Mouse (Mus musculus) neural tube, embryonic 10.5 days (tissue): ENCODE measurements around the gene Dclre1b.
"Not testable (repeated sequence)": the region's sequence is repeated elsewhere in the genome, so short reads cannot be mapped to it uniquely, and the experiment has no call there.

Source experiments
- DNase-seq: peaks from one replicate; pipeline ENCODE4 v3.0.0-alpha.2; 2017; ENCODE audit warnings: low spot score; ENCODE audit errors: extremely low spot score

Dclre1b gene

GRCm38 (mm10) chr3:103808891-103809798 is at the start of gene Dclre1b, which contains the start of the genes Ap4b1 and Gm43064:
Gene Dclre1b (minus strand): TSS chr3:103809444.
Gene Ap4b1 (plus strand): TSS chr3:103809520.
Gene Gm43064 (plus strand): TSS chr3:103809573.
- DNase-seq: peak; percentile 94

- no peak for DNase-seq
Measured at GRCm38 (mm10) chr3:103857977-103858563, 48.8 kb upstream of the Dclre1b start.

GRCm38 (mm10) chr3:103857036-103857805 is 48.0 kb upstream of the Dclre1b start:
- no peak for DNase-seq

- no peak for DNase-seq
Measured at GRCm38 (mm10) chr3:103853804-103854203, 44.6 kb upstream of the Dclre1b start.

- DNase-seq: no peak
Measured at GRCm38 (mm10) chr3:103852565-103853299, 43.5 kb upstream of the Dclre1b start.

- no peak for DNase-seq
Measured at GRCm38 (mm10) chr3:103851882-103852281, 42.6 kb upstream of the Dclre1b start.

GRCm38 (mm10) chr3:103851481-103851880 is 42.2 kb upstream of the Dclre1b start:
- no peak for DNase-seq

- no peak for DNase-seq
Measured at GRCm38 (mm10) chr3:103850644-103851363, 41.6 kb upstream of the Dclre1b start.

GRCm38 (mm10) chr3:103840946-103841345 is 31.7 kb upstream of the Dclre1b start:
- not testable (repeated sequence) for DNase-seq

- not testable (repeated sequence) for DNase-seq
Measured at GRCm38 (mm10) chr3:103840195-103840594, 31.0 kb upstream of the Dclre1b start.

- DNase-seq: no peak
Measured at GRCm38 (mm10) chr3:103839711-103840110, 30.5 kb upstream of the Dclre1b start.

GRCm38 (mm10) chr3:103836453-103836852 is 27.2 kb upstream of the Dclre1b start:
- no peak for DNase-seq

- DNase-seq: no peak
Measured at GRCm38 (mm10) chr3:103835951-103836310, 26.7 kb upstream of the Dclre1b start.

GRCm38 (mm10) chr3:103835272-103835950 is 26.2 kb upstream of the Dclre1b start:
- DNase-seq: no peak

- no peak for DNase-seq
Measured at GRCm38 (mm10) chr3:103834001-103834400, 24.8 kb upstream of the Dclre1b start.

GRCm38 (mm10) chr3:103832426-103832825 is 23.2 kb upstream of the Dclre1b start, which contains the start of gene Bcl2l15:
Gene Bcl2l15 (plus strand): TSS chr3:103832601.
- no peak for DNase-seq

- DNase-seq: no peak
Measured at GRCm38 (mm10) chr3:103831146-103831545, 21.9 kb upstream of the Dclre1b start.

GRCm38 (mm10) chr3:103830681-103831080 is 21.4 kb upstream of the Dclre1b start:
- DNase-seq: not testable (repeated sequence)

- DNase-seq: no peak
Measured at GRCm38 (mm10) chr3:103829036-103829435, 19.8 kb upstream of the Dclre1b start.

GRCm38 (mm10) chr3:103827548-103827947 is 18.3 kb upstream of the Dclre1b start:
- DNase-seq: no peak
